Mouse (Mus musculus): ENCODE results near the gene Eif2b3. TPM values are rescaled to one million over a fixed set of nuclear protein-coding genes. Genes with fewer than 3 reads are reported as not detected.

The Eif2b3 gene
- polyA plus RNA-seq, 1 experiment from 2014 or later: 25.5 TPM

GRCm38 (mm10) chr4:117023469-117023868 is 4.3 kb downstream of the Eif2b3 start:
- Histone ChIP-seq H3K9me3 (no peaks in the 10 kb centered on the region), H3K4me1 (peaks cover 14% of the 10 kb centered on the region), H3K36me3 (peaks cover 34% of the 10 kb centered on the region), H3K27me3 (replicated peaks) (no peaks in the 10 kb centered on the region), H3K27ac (replicated peaks) (no peak overlapping the region), H3K9ac (no peak overlapping the region), H3K4me2 (no peak overlapping the region), H3K4me3 (no peak overlapping the region)
- WGBS: 89% methylated on average over 4 of the region's 4 CpGs
- no peak for ATAC-seq (ENCODE audit: extremely low read depth, insufficient number of reproducible peaks, low FRiP score, low TSS enrichment)

GRCm38 (mm10) chr4:117031105-117031504 is 11.9 kb downstream of the Eif2b3 start:
- H3K4me3 ChIP-seq: no peak overlapping the region
- no peaks in the 10 kb centered on the region for H3K9me3 ChIP-seq
- H3K27ac ChIP-seq (replicated peaks): no peak overlapping the region
- peaks cover 40% of the 10 kb centered on the region for H3K36me3 ChIP-seq
- no peaks in the 10 kb centered on the region; the same call in 1 of the 2 replicates for H3K4me1 ChIP-seq
- H3K27me3 ChIP-seq (replicated peaks): no peaks in the 10 kb centered on the region
- no peak overlapping the region for H3K9ac ChIP-seq
- ATAC-seq (ENCODE audit: extremely low read depth, insufficient number of reproducible peaks, low FRiP score, low TSS enrichment): no peak
- no peak overlapping the region for H3K4me2 ChIP-seq
- 91% methylated on average over 1 of the region's 1 CpGs for WGBS

DNA sequence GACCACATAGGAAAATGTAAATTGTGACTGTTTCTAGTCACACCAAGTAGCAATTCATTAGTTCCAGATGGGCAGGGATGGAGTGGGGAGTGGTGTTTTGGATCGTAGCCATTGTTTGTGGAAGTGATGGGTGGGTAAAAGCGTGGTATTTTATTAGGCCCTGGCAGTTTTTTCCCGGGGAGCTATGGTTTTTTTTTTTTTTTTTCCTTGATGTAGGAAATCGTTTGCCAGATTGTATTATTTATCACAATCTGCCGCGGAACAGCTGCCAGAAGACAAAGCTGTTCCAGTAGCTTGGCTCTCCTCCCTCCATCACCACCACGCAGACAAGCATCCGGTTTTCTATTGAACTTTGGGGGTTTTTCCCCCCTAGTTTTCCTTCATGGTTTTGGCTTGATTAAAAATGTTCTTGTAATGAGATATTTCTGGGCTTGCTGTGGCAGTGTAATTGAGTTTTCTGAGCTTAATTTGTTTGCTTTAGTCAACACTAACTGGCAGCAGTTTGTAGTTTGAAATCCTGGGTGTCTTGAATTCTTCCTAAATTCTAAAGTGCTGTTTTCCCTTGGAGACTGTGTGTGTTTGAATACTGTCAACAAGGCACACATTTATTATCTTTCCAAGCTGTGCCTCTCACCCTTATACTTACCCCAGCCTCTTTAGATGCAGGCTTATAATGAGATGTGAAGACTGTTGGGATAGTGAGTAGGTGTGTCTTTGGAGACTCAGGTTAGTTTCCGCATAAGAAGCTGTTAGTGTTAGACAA is 20.9 kb downstream of the Eif2b3 start:
- Histone ChIP-seq H3K9ac (no peak overlapping the region), H3K4me1 (peaks cover 26% of the 10 kb centered on the region), H3K9me3 (no peaks in the 10 kb centered on the region), H3K4me3 (no peak overlapping the region), H3K27ac (replicated peaks) (peak overlapping the region; percentile 13), H3K27me3 (replicated peaks) (no peaks in the 10 kb centered on the region), H3K36me3 (peaks cover 11% of the 10 kb centered on the region; the same call in 1 of the 2 replicates), H3K4me2 (peak overlapping the region; percentile 2; the same call in 1 of the 2 replicates)
- WGBS: 61% methylated on average over 9 of the region's 9 CpGs
- no peak for ATAC-seq (ENCODE audit: extremely low read depth, insufficient number of reproducible peaks, low FRiP score, low TSS enrichment)

GRCm38 (mm10) chr4:117040791-117041190 is 21.6 kb downstream of the Eif2b3 start:
- Histone ChIP-seq H3K27ac (replicated peaks) (peak overlapping the region; percentile 41), H3K9me3 (no peaks in the 10 kb centered on the region), H3K4me1 (peaks cover 26% of the 10 kb centered on the region), H3K27me3 (replicated peaks) (no peaks in the 10 kb centered on the region), H3K4me2 (no peak overlapping the region), H3K36me3 (peaks cover 10% of the 10 kb centered on the region; the same call in 1 of the 2 replicates), H3K9ac (no peak overlapping the region), H3K4me3 (no peak overlapping the region)
- WGBS: 58% methylated on average over 1 of the region's 1 CpGs
- no peak for ATAC-seq (ENCODE audit: extremely low read depth, insufficient number of reproducible peaks, low FRiP score, low TSS enrichment)

- WGBS: 36% methylated on average over 4 of the region's 4 CpGs
- no peak overlapping the region for H3K4me2 ChIP-seq
- H3K27ac ChIP-seq (replicated peaks): peak overlapping the region; percentile 41
Observed at GRCm38 (mm10) chr4:117041283-117041721, 22.1 kb downstream of the Eif2b3 start.

DNA sequence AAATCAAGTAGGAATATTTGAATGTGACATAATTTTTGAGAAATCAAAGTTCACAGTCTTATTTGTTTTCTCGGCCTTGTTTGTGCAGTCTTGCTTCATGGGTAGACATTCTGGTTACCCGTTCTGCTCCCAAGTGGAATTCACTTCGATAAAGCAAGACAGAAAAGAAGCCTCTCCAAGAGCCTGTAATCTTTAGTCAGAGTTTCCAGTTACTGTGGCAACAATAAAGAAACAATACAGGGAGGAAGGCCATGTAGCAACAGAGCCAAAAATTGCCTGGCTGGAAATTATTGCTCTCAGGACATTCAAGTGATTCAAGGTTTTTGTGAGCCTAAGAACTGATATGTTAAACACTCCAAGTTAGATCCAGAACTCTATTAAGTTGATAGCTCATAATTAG is 29.6 kb downstream of the Eif2b3 start:
- Histone ChIP-seq H3K27ac (replicated peaks) (0 out of 2 replicates have a peak overlapping the region, but pooled peaks have one; percentile 6), H3K4me2 (no peak overlapping the region), H3K4me1 (no peaks in the 10 kb centered on the region), H3K27me3 (replicated peaks) (no peaks in the 10 kb centered on the region), H3K9me3 (no peaks in the 10 kb centered on the region), H3K36me3 (peaks cover 34% of the 10 kb centered on the region), H3K9ac (no peak overlapping the region), H3K4me3 (no peak overlapping the region)
- WGBS: 63% methylated on average over 3 of the region's 3 CpGs
- no peak for ATAC-seq (ENCODE audit: extremely low read depth, insufficient number of reproducible peaks, low FRiP score, low TSS enrichment)

More at GRCm38 (mm10) chr4:117041283-117041721, 22.1 kb downstream of the Eif2b3 start:
- H3K4me3 ChIP-seq: no peak overlapping the region
- no peaks in the 10 kb centered on the region for H3K27me3 ChIP-seq (replicated peaks)
- peaks cover 26% of the 10 kb centered on the region for H3K4me1 ChIP-seq
- no peak overlapping the region for H3K9ac ChIP-seq
- no peak for ATAC-seq (ENCODE audit: extremely low read depth, insufficient number of reproducible peaks, low FRiP score, low TSS enrichment)
- peaks cover 10% of the 10 kb centered on the region; the same call in 1 of the 2 replicates for H3K36me3 ChIP-seq
- no peaks in the 10 kb centered on the region for H3K9me3 ChIP-seq

DNA sequence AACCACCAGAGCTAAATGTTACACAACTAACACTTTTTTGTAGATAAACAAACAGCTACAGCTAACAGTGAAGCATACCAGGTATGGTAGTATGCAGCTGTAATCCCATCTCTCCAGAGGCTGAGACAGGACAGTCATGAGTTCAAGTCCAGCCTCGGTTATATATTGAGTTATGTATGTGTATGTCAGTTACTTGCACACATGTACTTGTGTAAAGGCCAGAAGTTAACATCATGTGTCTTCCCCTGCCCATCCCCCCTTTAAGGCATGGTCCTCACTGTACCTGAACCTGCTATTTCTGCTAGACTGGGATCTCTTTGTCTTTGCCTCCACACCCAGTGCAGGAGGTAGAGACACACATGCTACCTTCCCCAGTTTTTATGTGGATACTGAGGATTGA is 30.3 kb downstream of the Eif2b3 start:
- Histone ChIP-seq H3K9me3 (no peaks in the 10 kb centered on the region), H3K27ac (replicated peaks) (no peak overlapping the region), H3K27me3 (replicated peaks) (no peaks in the 10 kb centered on the region), H3K4me1 (no peaks in the 10 kb centered on the region), H3K9ac (no peak overlapping the region), H3K4me3 (no peak overlapping the region), H3K36me3 (peaks cover 35% of the 10 kb centered on the region), H3K4me2 (no peak overlapping the region)
- no peak for ATAC-seq (ENCODE audit: extremely low read depth, insufficient number of reproducible peaks, low FRiP score, low TSS enrichment)
- 88% methylated on average over 1 of the region's 1 CpGs for WGBS

GRCm38 (mm10) chr4:117052626-117053025 is 33.4 kb downstream of the Eif2b3 start:
- Histone ChIP-seq H3K27me3 (replicated peaks) (no peaks in the 10 kb centered on the region), H3K9ac (no peak overlapping the region), H3K4me3 (no peak overlapping the region), H3K9me3 (no peaks in the 10 kb centered on the region), H3K4me2 (no peak overlapping the region), H3K36me3 (peaks cover 26% of the 10 kb centered on the region), H3K4me1 (no peaks in the 10 kb centered on the region; the same call in 1 of the 2 replicates), H3K27ac (replicated peaks) (no peak overlapping the region)
- ATAC-seq (ENCODE audit: extremely low read depth, insufficient number of reproducible peaks, low FRiP score, low TSS enrichment): no peak
- WGBS: 89% methylated on average over 4 of the region's 4 CpGs

DNA sequence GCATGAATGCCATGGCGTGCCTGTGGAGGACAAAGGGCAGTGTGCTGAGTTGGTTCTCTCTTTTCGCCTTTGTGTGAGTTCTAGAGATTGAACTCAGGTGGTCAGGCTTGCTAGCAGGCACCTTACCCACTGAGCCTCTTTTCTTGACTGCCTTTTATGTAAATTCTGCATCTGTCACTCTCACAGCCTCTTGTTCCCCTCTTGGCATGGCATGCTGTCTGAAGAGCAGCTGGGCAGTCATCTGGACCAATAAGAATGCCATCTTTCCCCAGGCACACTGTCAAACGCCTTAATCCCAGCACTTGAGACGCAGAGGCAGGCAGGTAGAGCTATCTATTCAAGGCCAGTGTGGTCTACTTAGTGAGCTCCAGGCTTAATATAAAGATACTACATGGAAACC is 34.8 kb downstream of the Eif2b3 start:
- WGBS: 83% methylated on average over 4 of the region's 4 CpGs
- Histone ChIP-seq H3K4me2 (no peak overlapping the region), H3K36me3 (peaks cover 25% of the 10 kb centered on the region), H3K4me1 (no peaks in the 10 kb centered on the region; the same call in 1 of the 2 replicates), H3K9ac (no peak overlapping the region), H3K4me3 (no peak overlapping the region), H3K27ac (replicated peaks) (no peak overlapping the region), H3K9me3 (no peaks in the 10 kb centered on the region), H3K27me3 (replicated peaks) (no peaks in the 10 kb centered on the region)
- no peak for ATAC-seq (ENCODE audit: extremely low read depth, insufficient number of reproducible peaks, low FRiP score, low TSS enrichment)

DNA sequence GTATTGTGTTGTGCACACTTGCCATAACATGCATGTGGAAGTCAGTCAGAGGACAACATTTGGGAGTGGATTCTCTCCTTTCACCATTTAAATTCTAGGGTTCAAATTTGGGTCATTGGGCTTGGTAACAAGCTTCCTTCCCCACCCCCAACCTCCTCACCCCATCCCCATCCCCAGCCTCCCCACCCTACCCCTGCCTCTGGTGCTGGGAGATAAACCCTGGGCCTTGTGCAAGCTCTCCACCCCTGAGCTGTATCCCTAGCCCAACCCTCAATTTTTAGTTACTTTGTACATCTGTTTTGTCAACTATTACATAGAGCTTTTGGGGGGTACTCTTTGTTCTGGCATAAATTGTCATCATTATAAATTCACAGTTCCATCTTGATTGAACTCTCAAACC is 36.9 kb downstream of the Eif2b3 start:
- H3K27ac ChIP-seq (replicated peaks): 0 out of 2 replicates have a peak overlapping the region, but pooled peaks have one; percentile 9
- no peak overlapping the region for H3K4me2 ChIP-seq
- H3K4me3 ChIP-seq: no peak overlapping the region
- no peak for ATAC-seq (ENCODE audit: extremely low read depth, insufficient number of reproducible peaks, low FRiP score, low TSS enrichment)
- no peaks in the 10 kb centered on the region for H3K9me3 ChIP-seq
- no peaks in the 10 kb centered on the region for H3K27me3 ChIP-seq (replicated peaks)
- H3K9ac ChIP-seq: no peak overlapping the region
- peaks cover 32% of the 10 kb centered on the region for H3K36me3 ChIP-seq
- no peaks in the 10 kb centered on the region; the same call in 1 of the 2 replicates for H3K4me1 ChIP-seq

- no peak overlapping the region for H3K4me2 ChIP-seq
- no peaks in the 10 kb centered on the region for H3K27me3 ChIP-seq (replicated peaks)
- H3K4me3 ChIP-seq: no peak overlapping the region
- no peaks in the 10 kb centered on the region for H3K9me3 ChIP-seq
- H3K36me3 ChIP-seq: peaks cover 34% of the 10 kb centered on the region
- H3K9ac ChIP-seq: no peak overlapping the region
- WGBS: 70% methylated on average over 2 of the region's 2 CpGs
- no peaks in the 10 kb centered on the region; the same call in 1 of the 2 replicates for H3K4me1 ChIP-seq
- peak overlapping the region; percentile 9; the same call in 1 of the 2 replicates for H3K27ac ChIP-seq (replicated peaks)
- ATAC-seq (ENCODE audit: extremely low read depth, insufficient number of reproducible peaks, low FRiP score, low TSS enrichment): no peak
Observed at GRCm38 (mm10) chr4:117056514-117056913, 37.3 kb downstream of the Eif2b3 start.

DNA sequence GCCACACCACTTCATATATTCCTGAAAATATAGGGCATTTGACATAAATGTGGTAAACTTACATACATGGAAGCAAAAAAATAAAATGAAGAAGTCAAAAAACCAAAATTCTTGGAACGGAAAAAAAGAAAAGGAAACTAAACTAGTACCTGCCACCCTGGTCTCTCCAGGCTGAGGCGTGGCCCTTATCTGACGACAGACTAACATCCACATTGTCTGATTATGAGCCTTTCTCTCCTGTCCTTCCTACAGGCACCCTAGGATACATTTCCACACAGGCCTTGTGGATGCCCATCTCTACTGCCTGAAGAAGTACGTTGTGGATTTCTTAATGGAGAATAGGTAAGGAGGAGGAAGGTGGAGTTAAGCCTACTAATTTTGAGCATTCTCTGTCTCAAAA is 39.3 kb downstream of the Eif2b3 start:
- WGBS: 79% methylated on average over 4 of the region's 4 CpGs
- no peak overlapping the region for H3K4me3 ChIP-seq
- H3K27me3 ChIP-seq (replicated peaks): no peaks in the 10 kb centered on the region
- no peak overlapping the region for H3K27ac ChIP-seq (replicated peaks)
- no peak for ATAC-seq (ENCODE audit: extremely low read depth, insufficient number of reproducible peaks, low FRiP score, low TSS enrichment)
- H3K4me2 ChIP-seq: no peak overlapping the region
- H3K36me3 ChIP-seq: peaks cover 42% of the 10 kb centered on the region
- no peaks in the 10 kb centered on the region; the same call in 1 of the 2 replicates for H3K4me1 ChIP-seq
- no peak overlapping the region for H3K9ac ChIP-seq
- no peaks in the 10 kb centered on the region for H3K9me3 ChIP-seq
